Mouse (Mus musculus) lung, postnatal 0 days (tissue): ENCODE data around the gene Arl8b. TPM values are rescaled to one million over a fixed set of nuclear protein-coding genes. Genes with fewer than 3 reads are reported as not detected.

Experiments
- ATAC-seq: fragments of 200-750 bp; cut with Nextera tagmentation; 2 replicates; pipeline ENCODE4 v1.8.0; 2017; ENCODE audit warnings: moderate library complexity
- DNase-seq: peaks from one replicate; pipeline ENCODE4 v3.0.0-alpha.2; 2016; ENCODE audit warnings: low spot score
- H3K27ac ChIP-seq: fragments of 300-500 bp; sonication (generic); 2 replicates; pipeline ENCODE4 v1.5.1; 2014; ENCODE audit warnings: antibody characterized with exemption, mild to moderate bottlenecking, low read length, mixed read lengths
- H3K27me3 ChIP-seq: fragments of 300-500 bp; sonication (generic); replicated peaks from 2 replicates; pipeline ENCODE4 v1.6.1; 2014; ENCODE audit warnings: low read length, mixed read lengths; ENCODE audit not compliant: insufficient read depth
- H3K36me3 ChIP-seq: fragments of 300-500 bp; sonication (generic); 2 replicates; pipeline ENCODE4 v1.6.1; 2014; ENCODE audit warnings: low read length, mixed read lengths; ENCODE audit not compliant: insufficient read depth
- H3K4me1 ChIP-seq: fragments of 300-500 bp; sonication (generic); 2 replicates; pipeline ENCODE4 v1.6.1; 2014; ENCODE audit warnings: antibody characterized with exemption, low read depth, low read length, mixed read lengths; ENCODE audit not compliant: insufficient read depth
- H3K4me2 ChIP-seq: fragments of 300-500 bp; sonication (generic); replicated peaks from 2 replicates; pipeline ENCODE4 v1.6.1; 2014; ENCODE audit warnings: low read depth, mild to moderate bottlenecking, low read length, moderate library complexity, mixed read lengths
- H3K4me3 ChIP-seq: fragments of 300-500 bp; sonication (generic); 2 replicates; pipeline ENCODE4 v1.5.1; 2014; ENCODE audit warnings: low read depth, low read length
- H3K9ac ChIP-seq: fragments of 300-500 bp; sonication (generic); replicated peaks from 2 replicates; pipeline ENCODE4 v1.6.1; 2014; ENCODE audit warnings: low read depth, mild to moderate bottlenecking
- H3K9me3 ChIP-seq: fragments of 300-500 bp; sonication (generic); 2 replicates; pipeline ENCODE4 v1.6.1; 2016; ENCODE audit warnings: low read length, mixed read lengths
- CTCF ChIP-seq: IDR thresholded peaks from 2 replicates; pipeline ENCODE4 v1.5.1; 2016; ENCODE audit warnings: antibody characterized with exemption, mild to moderate bottlenecking
- EP300 ChIP-seq: IDR thresholded peaks from 2 replicates; pipeline ENCODE4 v1.6.1; 2016; ENCODE audit warnings: antibody characterized with exemption, mild to moderate bottlenecking, control low read depth
- WGBS: fragments of 180-500 bp; shearing (Covaris S2); extraction: QIAGEN DNeasy Blood & Tissue Kit; methylation state at CpG from one replicate; pipeline ENCODE4 v1.1.7; 2014; 5-methylcytosine and 5-hydroxymethylcytosine counted together
- polyA plus RNA-seq: library from polyadenylated mRNA; unstranded; fragments of >200 nt; fragmentation: Nextera tagmentation; extraction: Ambion mirVana; gene quantifications from 2 replicates; pipeline ENCODE4 v1.2.1, GENCODE M21; 2015

The Arl8b gene
- polyA plus RNA-seq = 45.5 and 54.3 TPM in 2 replicates

DNA sequence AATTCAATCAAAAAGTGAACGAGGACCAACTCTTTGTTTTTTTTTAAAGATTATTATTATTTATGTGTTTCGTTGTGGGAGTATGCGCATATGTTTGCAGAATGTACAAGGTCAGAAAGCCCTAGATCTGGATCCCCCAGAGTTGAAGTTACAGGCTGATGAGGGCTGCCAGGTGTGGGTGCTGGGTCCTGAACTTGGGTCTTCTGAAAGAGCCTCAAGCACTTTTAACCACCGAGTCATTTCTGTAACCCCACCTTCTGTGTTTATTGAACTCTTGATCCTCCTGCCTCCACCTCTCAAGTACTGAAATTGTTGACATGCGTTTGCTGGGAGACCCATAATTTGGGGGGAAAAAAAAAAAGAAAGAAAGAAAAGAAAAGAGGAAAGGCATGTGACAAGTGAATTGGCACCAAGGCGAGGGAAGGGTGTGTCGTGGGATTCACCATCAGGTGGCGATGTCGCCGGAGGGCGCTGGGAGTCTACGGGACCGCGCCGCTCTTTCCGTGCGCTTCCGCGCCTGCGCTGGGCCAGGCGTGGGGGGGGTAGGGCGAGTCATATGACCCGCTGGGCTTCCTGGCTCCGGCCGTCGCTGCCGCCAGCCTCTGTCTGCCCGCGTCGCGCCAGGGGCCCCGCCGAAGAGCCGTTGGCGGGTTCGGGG is at the start of gene Arl8b:
TSS of gene Arl8b (plus strand) at position 574 of the 658 bp plus-strand sequence.
- peak within 1 kb of the TSS; percentile 98 for H3K4me3 ChIP-seq
- peak within 1 kb of the TSS; percentile 67 for H3K4me2 ChIP-seq
- TF ChIP-seq CTCF = peak; percentile 96
- no peak for TF ChIP-seq EP300
- H3K9ac ChIP-seq = peak within 1 kb of the TSS; percentile 97
- peak; percentile 92 for ATAC-seq
- no peaks in the 10 kb centered on the region for H3K9me3 ChIP-seq
- no peaks in the 10 kb centered on the region for H3K27me3 ChIP-seq
- 9% methylated on average over 36 of the region's 36 CpGs for WGBS
- H3K27ac ChIP-seq = peak within 1 kb of the TSS; percentile 94
- 0 out of 2 replicates have a peak, but pooled peaks cover 4% of the 10 kb centered on the region for H3K4me1 ChIP-seq
- peak; percentile 96 for DNase-seq
- H3K36me3 ChIP-seq = no peaks in the 10 kb centered on the region

DNA sequence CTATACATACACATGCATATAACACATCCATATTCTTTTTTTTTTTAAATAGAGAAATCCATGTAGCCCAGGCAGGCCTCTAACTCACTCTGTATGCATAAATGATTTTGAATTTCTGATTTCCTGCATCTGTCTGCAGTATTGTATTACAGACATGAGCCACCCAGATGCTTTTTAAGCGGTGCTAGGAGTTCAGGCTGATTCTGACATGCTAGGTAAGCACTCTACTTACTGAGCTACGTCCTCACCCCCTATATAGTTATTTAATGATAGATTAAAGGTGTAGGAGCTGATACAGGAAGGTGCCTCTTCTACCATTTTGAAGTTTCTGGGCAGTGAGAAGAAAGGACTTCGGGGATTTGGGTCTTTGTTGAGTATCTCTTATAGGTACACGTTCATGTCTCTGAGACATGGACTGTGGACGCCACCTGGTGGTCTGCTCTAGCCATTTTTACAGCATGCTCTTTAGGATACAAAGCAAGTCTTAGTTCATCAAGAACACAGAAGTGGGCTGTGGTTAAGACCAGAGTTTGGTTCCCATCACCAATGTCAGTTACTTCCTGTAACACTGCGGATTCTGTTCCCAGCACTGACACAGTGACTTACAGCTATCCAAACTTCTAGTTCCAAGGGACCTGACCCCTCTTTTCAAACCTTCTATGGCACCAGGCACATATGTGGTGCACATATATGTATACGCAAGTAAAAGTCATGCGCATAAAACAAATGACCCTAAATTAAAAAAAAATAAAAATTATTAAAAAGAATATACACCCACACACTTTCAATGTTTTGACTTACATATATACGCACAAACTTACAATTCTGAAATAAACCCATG is 46.8 kb upstream of the Arl8b start:
- WGBS = 47% methylated on average over 9 of the region's 9 CpGs
- no peaks in the 10 kb centered on the region for H3K4me1 ChIP-seq

DNA sequence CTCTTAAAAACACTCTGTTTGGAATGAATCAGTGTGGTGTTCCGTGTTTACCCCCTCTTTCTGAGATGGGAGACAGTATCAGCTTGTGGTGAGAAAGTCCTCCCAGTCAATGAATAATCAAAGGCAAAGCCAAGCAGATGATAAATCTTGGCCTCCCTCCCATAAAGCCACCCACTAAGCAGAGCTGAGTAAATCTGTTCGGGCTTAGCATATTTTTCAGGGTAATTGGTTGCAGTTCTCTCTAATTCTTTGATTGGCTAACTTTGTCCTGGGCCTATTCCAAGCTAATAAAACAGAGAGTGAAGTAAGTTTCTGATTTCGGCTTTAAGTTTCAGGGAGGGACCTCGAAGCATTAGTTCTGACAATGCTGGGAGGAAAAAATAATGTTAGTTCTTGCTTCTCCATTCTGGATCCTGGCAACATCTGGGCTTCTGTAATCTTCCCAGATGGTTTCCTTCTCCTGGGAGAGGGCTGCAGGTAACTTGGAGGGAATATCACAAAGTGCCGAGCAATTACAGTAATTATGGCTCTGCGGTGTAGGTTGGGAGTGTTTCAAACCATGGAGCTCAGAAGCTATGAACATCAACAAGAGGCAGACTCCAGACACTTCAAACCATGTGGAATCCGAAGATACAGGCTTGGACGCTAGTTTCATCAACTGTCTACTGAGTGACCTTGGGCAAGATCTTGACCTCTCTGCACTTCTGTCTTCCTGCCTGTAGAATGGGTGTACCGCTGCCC is 44.3 kb upstream of the Arl8b start:
- no peak overlapping the region for H3K4me3 ChIP-seq
- WGBS = 72% methylated on average over 9 of the region's 9 CpGs

More for the DNA sequence above, 46.8 kb upstream of the Arl8b start:
- no peak overlapping the region for H3K9ac ChIP-seq
- TF ChIP-seq EP300 (no peak), CTCF (peak; percentile 85)
- no peaks in the 10 kb centered on the region for H3K36me3 ChIP-seq
- H3K4me3 ChIP-seq = no peak overlapping the region
- no peak overlapping the region for H3K4me2 ChIP-seq
- DNase-seq (peak; percentile 71), ATAC-seq (no peak)
- H3K9me3 ChIP-seq = no peaks in the 10 kb centered on the region
- H3K27me3 ChIP-seq = no peaks in the 10 kb centered on the region
- no peak overlapping the region for H3K27ac ChIP-seq

GRCm38 (mm10) chr6:108740579-108740978 is 42.3 kb upstream of the Arl8b start:
- no peak overlapping the region for H3K4me2 ChIP-seq

More for the DNA sequence above, 44.3 kb upstream of the Arl8b start:
- H3K27me3 ChIP-seq = no peaks in the 10 kb centered on the region
- no peak for TF ChIP-seq CTCF
- no peak for TF ChIP-seq EP300
- H3K9me3 ChIP-seq = no peaks in the 10 kb centered on the region
- H3K9ac ChIP-seq = no peak overlapping the region
- ATAC-seq (no peak), DNase-seq (no peak)
- H3K36me3 ChIP-seq = no peaks in the 10 kb centered on the region
- no peaks in the 10 kb centered on the region for H3K4me1 ChIP-seq
- no peak overlapping the region for H3K4me2 ChIP-seq
- no peak overlapping the region for H3K27ac ChIP-seq

GRCm38 (mm10) chr6:108743730-108744129 is 39.2 kb upstream of the Arl8b start:
- H3K9ac ChIP-seq = no peak overlapping the region
- H3K4me3 ChIP-seq = no peak overlapping the region
- ATAC-seq (no peak), DNase-seq (no peak)
- no peaks in the 10 kb centered on the region for H3K27me3 ChIP-seq
- no peaks in the 10 kb centered on the region for H3K4me1 ChIP-seq
- H3K36me3 ChIP-seq = no peaks in the 10 kb centered on the region
- no peaks in the 10 kb centered on the region for H3K9me3 ChIP-seq
- no peak overlapping the region for H3K27ac ChIP-seq
- WGBS = 80% methylated on average over 5 of the region's 5 CpGs
- TF ChIP-seq EP300 (no peak), CTCF (no peak)
- H3K4me2 ChIP-seq = no peak overlapping the region

More at GRCm38 (mm10) chr6:108740579-108740978, 42.3 kb upstream of the Arl8b start:
- 68% methylated on average over 4 of the region's 4 CpGs for WGBS
- H3K27me3 ChIP-seq = no peaks in the 10 kb centered on the region
- TF ChIP-seq EP300 = no peak
- TF ChIP-seq CTCF = no peak
- ATAC-seq (no peak), DNase-seq (no peak)
- no peaks in the 10 kb centered on the region for H3K4me1 ChIP-seq
- H3K27ac ChIP-seq = no peak overlapping the region
- no peak overlapping the region for H3K9ac ChIP-seq
- H3K9me3 ChIP-seq = no peaks in the 10 kb centered on the region
- no peaks in the 10 kb centered on the region for H3K36me3 ChIP-seq
- H3K4me3 ChIP-seq = no peak overlapping the region

DNA sequence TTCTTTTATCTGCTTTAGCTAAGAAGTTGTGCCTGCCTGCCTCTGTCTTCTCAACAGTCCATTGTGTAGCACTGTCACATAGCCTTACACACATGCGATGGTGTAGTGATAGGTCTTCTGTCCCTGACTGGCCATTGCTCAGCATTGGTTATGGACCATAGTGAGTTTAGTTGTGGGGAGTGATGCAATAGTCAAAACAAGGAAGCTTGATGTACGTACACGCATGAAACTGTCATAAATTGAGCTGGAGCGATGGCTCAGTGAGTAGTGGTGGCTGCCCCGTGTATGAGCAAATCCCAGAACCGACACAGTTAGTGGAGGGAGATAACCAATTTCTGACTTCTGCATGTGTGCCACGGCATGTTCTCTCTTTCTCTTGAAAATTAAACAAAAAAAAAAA is 31.6 kb upstream of the Arl8b start:
- H3K27me3 ChIP-seq = no peaks in the 10 kb centered on the region
- DNase-seq (peak; percentile 22), ATAC-seq (no peak)
- H3K4me1 ChIP-seq = no peaks in the 10 kb centered on the region
- no peaks in the 10 kb centered on the region for H3K9me3 ChIP-seq
- H3K36me3 ChIP-seq = no peaks in the 10 kb centered on the region
- H3K9ac ChIP-seq = no peak overlapping the region
- no peak overlapping the region for H3K27ac ChIP-seq
- 84% methylated on average over 7 of the region's 7 CpGs for WGBS
- H3K4me3 ChIP-seq = no peak overlapping the region
- no peak for TF ChIP-seq EP300
- no peak for TF ChIP-seq CTCF
- no peak overlapping the region for H3K4me2 ChIP-seq
